Mouse (Mus musculus) liver, postnatal 0 days (tissue): ENCODE data around the gene Lrriq4.

Experiments
- CTCF ChIP-seq: sonication (generic); IDR thresholded peaks from 2 replicates; pipeline ENCODE4 v1.5.1; 2016; ENCODE audit warnings: antibody characterized with exemption, low read depth
- EP300 ChIP-seq: IDR thresholded peaks from 2 replicates; pipeline ENCODE4 v1.6.1; 2016; ENCODE audit warnings: antibody characterized with exemption, low read depth, mild to moderate bottlenecking

DNA sequence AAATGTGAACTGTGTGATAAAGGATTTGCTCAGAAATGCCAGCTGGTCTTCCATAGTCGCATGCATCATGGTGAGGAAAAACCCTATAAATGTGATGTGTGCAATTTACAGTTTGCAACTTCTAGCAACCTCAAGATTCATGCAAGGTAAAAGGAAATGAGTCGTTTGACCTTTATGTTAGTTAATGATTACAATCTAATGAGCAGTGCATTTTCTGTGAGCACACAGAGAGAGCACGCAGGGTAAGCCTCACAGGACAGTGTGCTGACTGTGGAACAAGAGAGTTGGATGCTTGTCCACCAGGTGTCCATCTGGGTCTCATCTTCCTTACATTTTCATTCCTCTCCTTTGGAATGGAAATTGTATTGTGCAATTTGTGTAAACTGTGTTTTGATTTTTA, 35.3 kb upstream of the Lrriq4 start:
- TF ChIP-seq EP300 = no peak
- no peak for TF ChIP-seq CTCF
